Mouse (Mus musculus) layer of hippocampus, adult 9-11 months (tissue): ENCODE measurements around the gene Ulk4.
"Not testable (repeated sequence)": the region's sequence is repeated elsewhere in the genome, so short reads cannot be mapped to it uniquely, and the experiment has no call there.

ENCODE experiments used
- DNase-seq: peaks from one replicate; pipeline ENCODE4 v3.0.0; 2022

Gene Ulk4

DNA sequence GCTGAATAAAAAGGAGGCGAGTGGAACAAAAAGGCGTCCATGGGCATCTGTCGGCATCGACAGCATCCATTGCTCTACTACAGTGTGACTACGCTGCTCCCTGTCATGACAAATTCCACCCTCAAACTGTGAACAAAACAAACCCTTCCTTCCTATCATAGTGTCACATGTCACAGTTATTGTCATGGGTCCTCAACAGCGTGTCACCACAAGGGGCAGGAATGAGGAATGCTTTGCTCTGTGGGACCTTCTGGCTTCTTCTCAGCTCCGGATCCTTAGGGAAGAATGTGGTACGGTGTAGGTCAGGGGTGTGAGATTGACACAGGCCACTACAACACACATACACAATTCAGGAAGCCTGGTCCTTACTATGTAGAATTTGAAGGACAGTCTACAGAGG, 218.5 kb downstream of the Ulk4 start:
- no peak for DNase-seq

DNA sequence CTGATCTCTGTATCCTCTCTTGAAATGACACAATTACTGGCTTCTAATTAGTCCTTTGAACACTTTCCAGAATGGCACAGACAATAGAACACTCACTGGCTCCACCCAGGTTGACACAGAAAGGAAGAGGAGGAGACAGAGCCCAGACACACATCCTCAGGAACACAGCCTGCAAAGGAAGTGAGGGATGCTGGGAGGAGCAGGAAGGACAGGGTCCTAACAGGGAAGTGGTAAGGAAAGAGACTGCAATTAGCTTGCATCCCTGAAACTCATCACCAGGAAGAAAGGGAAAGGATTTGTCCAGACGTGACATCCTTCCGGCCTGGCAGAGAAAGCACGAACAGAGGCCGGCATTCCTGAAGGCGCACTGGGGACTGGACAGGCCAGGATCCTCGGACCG, 218.9 kb downstream of the Ulk4 start:
- DNase-seq, result no peak

DNA sequence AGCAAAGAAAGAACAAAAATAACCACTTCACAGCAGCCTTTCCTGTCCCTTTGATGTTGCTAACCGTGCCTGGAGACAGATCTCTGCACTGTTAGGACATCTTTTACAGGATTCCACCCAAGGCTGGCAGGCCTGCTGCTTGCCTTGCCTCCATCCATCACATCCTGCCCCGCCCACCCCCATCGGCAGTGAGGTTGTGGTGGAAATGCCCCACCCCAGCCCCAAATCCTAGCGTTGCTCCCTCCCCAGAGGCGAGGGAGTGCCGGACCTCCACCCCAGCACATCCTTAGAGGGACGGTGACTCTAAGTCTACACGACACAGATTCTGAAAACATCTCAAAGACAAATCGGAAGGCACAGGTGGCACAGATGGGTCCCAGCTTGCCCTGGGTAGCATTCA, 219.6 kb downstream of the Ulk4 start:
- DNase-seq, result no peak

DNA sequence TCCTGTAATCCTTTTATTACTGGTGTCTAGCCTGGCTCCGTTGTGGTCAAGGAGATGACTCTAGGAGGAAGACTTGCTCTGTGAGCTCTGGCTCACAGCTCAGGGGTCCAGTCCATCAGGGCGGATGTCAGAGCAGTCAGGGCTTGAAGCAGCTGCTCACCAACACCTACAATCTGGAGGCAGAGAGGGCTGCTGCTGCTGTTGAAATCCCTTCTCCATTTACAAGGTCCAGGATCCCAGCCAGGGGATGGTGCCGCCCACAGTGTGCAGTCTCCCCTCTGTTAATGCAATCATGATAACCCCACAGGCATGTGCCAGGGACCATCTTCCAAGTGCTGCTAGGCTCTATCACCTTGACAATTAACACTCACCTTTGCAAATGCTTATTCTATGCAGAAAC, 220.5 kb downstream of the Ulk4 start:
- no peak for DNase-seq

DNA sequence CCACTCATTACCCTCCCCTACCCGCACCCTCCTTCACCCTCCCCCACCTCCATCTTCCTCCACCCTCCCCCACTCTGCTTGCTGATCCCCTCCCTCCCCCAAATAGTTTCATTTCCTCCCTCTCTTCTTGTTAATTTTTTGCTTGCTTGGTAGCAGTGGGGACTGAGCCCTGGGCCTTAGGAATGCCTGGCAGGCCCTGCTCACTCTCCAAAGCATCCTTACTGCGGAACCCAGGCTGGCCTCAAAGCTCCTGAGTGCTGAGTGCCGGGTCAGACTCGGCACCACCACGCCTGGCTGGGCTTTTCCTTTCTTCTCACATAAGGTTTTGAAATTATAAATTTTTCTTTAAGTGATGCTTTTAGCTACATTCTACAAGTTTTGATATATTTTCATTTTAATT, 221.0 kb downstream of the Ulk4 start:
- DNase-seq, result no peak

DNA sequence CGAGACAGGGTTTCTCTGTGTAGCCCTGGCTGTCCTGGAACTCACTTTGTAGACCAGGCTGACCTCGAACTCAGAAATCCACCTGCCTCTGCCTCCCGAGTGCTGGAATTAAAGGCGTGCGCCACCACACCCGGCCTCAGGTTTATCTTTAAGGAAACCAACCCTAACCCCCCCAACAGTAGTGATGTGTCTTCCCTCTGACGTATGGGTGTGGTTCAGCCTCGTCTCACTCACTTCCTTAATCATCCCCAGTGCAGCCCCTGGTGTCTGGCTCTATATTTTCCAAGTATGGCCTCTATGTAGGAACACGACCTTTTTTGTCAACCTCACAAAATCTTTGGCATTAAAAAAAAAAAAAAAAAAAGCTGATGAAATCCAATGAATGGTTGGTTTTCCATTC, 231.3 kb downstream of the Ulk4 start:
- DNase-seq, result not testable (repeated sequence)

DNA sequence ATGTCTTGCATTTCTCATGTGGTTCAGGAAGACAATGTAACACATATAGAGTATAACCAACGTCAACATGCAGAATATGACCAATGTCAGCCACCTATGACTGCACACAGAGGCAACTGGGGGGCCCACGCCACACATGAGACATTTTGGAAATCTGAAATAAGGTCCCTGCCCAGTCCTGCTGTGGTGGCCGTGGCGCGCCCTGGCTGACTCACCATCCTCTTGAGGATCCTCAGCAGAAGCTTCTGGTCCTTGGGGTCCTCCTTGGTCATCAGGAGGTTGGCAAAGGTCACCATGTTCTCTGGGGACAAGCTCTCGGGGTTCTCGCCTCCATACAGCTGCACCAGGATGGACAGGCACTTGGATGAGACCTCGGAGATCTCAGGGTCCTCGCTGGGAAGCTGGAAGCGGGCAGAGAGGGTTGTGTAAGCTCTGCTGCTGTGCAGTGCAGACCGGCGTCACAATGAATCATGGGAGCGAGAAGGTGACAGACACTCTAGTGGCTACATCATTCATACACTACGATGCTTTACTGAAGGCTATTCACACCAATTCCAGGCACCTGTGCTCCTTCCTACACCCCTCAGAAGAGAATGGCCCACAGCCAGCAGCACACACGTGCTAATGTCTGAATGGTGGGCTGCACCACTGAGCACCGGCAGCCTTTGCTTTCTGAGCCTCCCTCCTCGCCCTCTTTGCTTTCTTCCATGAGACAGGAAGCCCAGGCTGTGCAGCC, 232.4 kb downstream of the Ulk4 start:
- DNase-seq, result no peak

DNA sequence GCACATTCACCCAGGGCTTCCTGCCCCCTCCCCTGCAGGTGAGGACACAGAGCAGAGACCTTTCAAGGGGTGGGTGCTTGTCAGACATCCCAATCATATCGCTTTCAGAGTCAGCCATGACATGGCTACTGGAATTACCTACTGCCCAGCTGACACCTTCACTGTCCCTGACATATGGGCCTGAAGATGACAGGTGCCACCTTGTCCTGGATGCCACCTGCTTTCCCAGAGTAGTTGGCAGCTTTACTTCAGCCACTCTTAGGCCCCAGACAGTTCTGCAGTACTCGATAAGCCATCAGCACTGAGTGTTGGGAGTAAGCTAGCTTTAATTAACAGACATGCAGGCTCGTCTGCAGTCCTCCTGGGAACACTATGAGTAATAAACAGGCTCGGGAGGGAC, 234.0 kb downstream of the Ulk4 start:
- DNase-seq, result no peak

DNA sequence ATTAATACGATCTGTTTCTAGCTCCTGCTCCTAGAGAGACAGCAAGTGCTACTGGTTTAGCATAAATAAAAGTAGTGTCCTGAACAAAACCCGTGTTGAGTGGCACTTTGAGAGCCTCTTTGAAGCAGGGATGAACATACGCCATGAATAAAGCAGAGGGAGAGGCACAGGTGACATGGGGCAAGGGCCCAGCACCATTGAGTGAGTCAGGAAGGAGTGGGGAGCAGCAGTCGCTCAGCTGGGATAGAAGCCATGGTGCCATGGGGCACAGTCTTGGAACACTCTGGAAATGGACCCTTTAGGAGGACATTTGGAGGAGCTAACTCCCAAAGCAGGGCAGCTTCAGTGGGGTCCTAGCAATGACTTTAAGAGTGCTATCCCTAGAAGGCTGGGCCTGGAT, 238.6 kb downstream of the Ulk4 start:
- DNase-seq, result no peak

DNA sequence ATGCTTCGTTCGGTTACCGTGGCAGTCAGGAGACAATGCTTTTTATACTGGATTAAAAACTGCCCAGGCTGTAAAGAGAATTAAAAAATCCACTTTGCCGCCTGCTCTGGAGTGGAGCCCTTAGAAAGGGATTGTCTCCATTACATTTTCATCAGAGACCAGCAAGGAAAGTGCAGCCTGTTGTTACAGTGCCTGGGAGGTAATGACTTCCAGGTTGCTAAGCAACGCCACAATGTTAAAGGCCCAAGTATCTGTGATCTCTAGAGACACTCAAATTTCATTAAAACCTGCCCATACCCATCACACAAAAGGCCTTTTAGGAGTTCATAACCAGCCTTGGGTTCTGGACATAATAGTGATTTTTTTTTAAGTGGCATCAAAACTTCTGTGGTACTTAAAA, 239.0 kb downstream of the Ulk4 start:
- DNase-seq, result no peak

DNA sequence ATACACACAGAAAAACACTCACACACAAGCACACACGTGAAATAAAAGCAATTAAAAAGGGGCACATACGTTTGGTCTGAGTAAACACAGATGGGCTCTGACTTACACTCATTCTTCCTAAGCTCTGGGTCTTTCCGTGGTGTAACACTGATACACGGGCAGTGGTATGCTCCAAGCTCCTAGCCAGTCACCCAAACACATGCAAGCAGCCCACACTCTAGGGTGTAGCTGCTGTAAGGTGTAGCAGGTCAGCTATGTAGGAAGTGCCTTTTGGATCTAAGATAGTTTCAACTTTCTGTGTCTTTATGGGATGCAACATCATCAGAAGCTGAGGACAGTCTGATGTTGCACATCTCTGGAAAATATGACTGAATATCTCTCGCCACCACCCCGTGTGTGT, 241.7 kb downstream of the Ulk4 start:
- DNase-seq, result no peak

DNA sequence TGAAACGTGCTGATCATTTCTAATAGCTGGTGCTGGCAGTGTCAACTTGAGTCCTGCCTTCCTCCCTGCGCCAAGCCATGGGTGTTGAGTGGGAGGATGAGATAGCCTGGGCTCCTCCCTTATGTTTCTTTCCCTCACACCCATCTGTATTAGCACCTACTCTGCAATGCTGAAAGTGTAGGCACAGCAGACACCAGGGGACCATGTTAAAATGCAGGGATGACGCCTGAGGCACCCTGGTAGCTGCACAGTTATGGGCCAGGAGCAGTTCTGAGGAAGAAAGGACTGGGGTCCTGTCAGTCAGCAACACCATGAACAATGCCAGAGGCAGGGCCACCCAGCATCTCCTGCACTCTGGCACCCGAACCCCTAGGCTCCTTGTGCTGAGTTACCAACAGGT, 243.4 kb downstream of the Ulk4 start:
- no peak for DNase-seq

DNA sequence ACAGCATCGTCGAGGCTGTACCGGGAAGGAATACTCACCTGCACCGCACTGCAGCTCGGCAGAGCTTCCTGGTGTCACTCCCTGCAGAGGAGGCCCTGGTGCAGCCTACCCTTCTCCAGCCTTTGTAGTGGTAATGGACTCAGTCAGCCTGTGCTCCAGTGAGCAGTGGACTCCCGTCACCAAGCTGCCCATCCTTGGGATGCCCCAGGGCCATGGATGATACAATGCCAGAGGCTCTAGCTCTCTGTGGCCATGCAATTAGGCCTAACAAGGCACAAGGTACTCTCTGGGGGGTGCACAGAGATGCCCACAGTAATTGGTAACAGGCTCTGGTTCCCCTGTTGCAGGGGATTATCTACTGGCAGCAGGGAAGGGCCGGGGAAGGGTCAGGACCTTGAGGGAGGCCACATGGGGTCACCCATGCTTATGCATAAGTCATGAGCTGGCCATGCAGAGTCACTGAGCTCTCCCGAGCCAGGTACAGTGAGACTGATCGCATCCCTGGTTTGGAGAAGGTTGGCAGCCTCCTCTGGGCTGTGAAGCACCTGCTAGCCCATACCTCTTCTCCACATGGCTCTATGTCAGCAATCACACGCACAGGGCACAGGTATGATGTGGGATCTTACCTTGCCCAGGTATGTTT, 244.6 kb downstream of the Ulk4 start:
- no peak for DNase-seq

DNA sequence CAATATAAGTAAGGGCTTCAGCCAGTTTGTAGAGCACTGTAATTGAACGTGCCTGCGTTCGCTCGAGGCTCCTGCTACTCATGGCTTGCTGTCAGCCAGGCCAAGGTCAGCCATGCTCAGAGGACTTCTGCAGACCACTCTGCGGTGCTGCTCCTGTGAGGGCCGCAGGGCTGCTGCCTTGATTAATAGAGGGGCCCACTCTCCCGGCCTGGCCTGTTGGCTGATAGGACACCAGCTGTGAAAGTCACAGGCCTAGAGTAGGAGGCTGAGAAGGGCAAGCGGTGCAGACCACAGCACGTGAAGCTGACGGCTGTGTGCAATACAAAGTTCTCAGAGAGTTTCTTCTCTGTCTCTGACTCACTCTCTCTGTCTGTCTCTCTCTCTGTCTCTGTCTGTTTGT, 246.0 kb downstream of the Ulk4 start:
- DNase-seq, result no peak

DNA sequence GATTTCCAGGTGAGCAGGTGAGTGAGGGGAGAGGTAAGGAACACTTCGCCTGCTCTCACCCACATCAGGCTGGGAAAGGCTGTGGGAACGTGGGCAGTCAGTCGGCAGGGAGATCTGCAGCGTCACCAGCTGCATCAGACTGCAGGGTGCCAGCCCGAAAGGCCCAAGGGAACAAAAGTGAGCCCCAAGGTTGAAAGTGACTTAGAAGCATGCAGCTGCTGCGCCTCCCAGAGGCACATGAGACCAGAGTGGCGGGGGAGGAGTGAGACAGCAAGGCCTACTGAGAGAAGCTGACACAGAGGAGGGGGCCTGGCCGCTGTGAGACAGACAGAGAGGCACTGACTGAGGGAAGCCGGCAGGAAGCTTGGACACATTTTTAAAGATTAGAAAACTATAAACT, 247.2 kb downstream of the Ulk4 start:
- no peak for DNase-seq

DNA sequence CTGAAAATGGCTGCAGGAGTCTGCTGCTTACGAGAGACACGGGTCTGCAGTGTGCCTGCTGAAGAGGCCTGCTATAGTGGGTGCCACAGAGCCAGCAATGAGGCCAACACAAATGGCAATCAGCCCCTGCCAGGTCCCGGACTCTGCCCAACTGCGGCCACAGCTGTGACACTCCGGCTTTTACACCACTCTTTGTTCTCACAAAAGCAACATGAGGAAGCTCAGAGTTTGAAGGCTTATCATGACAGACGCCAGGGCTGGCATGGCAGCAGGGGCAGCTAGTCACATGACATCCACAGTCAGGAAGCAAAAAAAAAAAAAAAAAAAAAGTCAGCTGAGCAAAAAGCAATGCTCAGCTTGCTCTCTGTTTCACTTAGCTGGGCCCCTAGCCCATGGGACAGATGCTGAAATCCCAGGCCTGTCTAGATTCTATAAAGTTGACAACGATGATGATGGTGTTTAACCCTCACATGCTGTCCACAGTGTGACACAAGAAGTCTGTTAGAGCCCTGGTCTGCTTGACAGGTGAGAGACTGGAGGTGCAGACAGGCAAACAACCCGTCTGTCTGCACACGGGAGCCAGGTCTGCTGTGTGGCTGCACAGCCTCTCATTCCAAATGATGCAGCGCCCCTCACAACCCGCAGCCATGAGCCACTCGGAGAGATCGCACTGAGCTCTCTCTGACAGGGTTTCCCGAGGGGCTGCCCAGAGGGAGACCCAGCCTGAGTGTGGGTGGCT, 253.3 kb downstream of the Ulk4 start:
- peak; percentile 44 for DNase-seq

DNA sequence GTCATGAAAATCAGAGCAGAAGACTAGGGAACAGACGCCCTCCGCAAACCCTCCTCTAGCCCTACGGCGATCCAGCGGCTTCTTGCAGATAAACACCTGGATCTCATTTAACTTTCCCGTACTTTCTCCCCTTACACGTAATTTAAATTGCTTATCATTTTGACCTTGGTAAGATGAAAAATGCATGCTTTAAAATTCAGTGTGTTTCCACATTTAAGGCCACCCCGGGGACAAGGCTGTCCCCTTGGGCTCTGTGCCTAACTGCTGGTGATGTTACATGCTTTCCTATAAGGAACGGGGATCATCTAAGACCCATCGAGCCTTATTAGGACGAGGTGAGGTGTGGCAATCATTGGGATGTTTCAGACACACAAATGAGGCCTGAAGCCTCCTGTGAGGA, 256.6 kb downstream of the Ulk4 start:
- DNase-seq, result no peak

DNA sequence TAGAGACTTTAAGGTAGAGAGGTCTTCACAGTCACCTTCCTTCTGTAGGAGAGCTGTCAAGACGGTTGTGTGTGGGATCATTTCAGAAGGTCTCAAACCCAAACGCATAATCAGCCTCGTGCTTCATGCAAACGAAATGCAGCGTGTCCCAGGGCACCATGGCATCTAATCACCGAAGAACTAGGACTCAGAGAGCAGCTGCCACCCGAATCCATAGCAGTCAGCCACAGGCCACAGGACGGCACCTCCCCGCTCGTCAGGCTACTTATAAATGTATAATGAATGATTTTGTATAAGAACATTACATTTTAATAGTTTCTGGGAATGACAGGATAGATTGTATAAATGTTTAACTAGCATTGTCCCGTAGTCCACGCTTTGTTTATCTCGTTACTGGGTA, 257.1 kb downstream of the Ulk4 start:
- no peak for DNase-seq

DNA sequence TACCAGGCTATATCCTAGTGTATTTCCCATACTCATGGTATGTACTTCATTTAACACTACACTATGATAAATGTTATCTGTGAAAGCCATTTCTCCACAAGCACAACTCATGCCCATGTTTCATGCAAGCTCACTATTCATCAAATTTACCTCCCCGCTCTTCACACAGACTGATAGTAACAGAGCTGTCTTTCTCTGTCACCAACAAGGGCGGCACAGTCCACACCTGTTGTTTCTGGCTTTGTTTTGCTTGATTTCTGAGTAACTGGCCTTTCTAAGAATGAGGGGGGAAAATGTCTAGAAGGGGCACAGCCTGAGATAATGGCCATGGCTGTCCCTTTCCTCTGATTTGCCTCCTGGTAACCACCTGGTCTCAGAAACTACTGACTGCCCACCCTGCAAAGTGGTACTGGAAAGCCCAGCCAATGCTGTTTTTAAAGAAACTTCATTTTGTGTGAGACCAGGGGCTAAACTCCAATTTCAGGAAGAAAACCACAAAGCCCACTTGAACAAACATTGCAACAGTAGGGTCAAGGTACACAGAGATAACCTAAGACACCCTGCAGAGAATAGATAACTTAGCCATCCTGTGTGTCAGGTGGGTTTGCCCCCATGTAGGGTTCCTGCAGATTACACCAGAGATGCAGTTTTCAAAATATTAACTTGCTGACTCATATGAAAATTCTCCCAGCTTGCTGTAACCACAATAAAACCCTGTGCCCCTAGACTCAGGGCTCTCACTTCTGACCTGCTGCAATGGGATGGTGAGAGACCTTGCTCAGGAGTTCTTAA, 258.3 kb downstream of the Ulk4 start:
- no peak for DNase-seq

DNA sequence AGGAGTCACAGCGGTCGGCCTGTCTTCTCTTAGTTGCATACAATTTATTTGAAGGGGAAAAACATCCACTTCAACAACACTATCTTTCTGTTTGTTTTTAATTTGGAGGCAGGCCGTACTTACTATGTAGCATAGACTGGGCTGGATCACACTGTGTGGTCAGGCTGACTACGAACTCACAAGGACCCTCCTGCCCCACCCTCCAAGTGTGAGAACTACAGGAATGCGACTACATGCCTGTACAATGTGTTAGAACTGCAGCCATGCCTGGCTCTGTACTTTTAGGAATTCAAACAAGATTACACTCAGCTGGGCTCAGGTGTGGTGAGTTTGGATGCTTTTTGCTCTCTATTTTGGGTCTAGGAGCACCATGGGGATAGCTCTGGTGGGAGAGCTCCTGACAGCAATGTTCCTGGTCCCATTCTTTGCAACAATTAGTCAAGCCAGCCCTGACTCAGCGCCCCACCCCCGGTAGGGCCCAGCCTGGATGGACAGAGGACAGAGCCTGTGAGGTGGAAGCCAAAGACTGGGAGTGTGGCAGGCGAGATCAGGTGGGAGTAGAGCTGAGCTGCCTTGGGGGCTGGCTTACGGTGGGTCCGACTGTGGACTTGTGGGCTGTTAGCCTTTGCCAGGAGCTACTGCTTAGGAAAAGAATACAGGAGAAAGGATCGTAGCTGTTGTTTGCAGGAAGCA, 261.0 kb downstream of the Ulk4 start:
- DNase-seq, result no peak

DNA sequence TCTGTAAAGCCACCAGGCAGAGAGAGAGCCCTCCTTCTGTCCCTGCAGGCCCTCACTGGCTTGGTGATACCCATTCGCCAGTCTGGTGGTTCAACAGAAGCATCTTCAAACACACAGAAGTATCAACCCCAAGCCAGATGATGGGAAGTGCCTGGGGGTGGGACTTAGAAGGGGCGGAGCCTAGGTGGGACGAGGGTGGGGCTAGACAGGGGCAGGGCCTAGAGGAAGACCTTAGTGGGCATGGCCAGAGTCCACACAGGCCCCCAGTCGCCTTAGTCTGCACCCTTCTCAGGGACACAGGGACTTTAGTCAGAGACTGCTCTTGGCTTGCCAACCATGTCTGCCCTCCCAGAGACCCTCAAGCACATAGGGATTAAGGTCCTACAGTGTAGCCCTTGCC, 265.5 kb downstream of the Ulk4 start:
- DNase-seq, result no peak

DNA sequence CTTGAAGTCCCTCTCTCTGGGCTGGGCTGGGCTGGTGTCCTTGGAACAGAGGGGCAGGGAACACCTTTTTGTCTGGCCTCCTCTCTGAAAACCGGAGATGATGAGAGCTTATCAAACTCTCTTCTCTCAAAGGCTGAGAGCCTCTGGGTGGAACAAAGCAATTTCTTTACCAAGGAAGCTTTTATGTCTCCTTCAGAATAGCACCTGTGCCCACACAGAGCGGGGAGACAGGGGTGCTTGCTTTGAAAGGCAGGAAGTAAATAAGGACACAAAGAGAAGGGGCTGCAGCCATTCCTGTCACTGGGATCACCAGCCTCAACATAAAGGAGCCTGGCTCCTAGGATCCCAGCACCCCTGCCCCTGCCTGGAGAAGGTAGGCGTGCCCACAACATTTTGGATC, 266.5 kb downstream of the Ulk4 start:
- DNase-seq, result no peak

DNA sequence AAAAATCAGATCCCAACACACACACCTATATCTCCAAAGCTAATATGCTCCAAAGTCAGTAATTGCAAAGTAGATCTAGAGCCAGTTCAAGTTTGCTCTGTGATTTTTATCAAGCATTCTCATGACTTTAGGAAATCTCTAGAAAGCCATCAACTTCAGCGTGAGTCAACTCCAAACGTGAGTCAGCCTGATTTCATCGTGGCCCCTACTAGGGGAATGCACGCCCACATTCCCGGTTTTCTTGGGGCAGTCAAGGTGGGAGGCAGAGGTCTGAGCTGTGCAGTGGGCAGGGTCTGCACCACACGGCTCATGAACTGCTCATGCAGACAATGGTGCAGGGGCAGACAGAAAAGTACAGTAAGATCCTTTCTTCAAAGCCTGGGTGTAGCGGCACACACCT, 271.0 kb downstream of the Ulk4 start:
- no peak for DNase-seq
